Mouse (Mus musculus): ENCODE data around the gene Spon1. TPM values are rescaled to one million over a fixed set of nuclear protein-coding genes. Genes with fewer than 3 reads are reported as not detected.

Gene Spon1
- total and polyA plus RNA-seq, 3 experiments, result not detected

DNA sequence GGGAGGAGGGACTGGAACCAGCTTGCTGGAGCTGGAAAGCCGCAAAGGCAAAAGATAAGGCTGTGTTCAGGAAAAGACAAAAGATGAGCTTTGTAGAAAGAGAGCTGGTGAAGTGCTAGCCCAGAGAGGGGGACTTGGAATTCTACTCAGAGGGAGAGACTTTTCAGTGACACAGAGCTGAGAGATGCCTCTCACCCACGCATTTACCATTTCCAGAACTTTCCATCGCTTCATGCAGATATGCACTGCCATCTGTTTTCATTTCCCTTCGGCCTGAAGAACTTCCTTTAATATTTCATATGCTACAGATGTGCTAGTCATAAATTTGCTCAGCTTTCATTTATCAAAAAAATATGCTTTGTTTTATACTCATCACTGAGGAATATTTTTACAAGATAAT is 150.1 kb downstream of the Spon1 start:
- in situ Hi-C loops (cut with MboI; ENCODE audit: low pct_ligation_motif_present, low pct_unique_long_range_greater_than_20kb, low sequenced_read_pairs), result no loop called here
- Histone ChIP-seq H3K27ac (ENCODE audit: insufficient read depth, low read depth) (no peak overlapping the region), H3K36me3 (replicated peaks in 1 of 2; ENCODE audit: control insufficient read depth in 1 of 2, insufficient read depth in 1 of 2, low read length in 1 of 2) (no peaks in the 10 kb centered on the region), H3K27me3 (replicated peaks) (peaks cover 6% of the 10 kb centered on the region), H3K4me2 (ENCODE audit: insufficient read depth, low read depth, poor library complexity, severe bottlenecking) (no peak overlapping the region), H3K4me3 (replicated peaks in 1 of 3; ENCODE audit: low read depth in 2 of 3, low read length in 2 of 3, poor library complexity in 1 of 3) (no peak overlapping the region), H3K9me3 (replicated peaks; ENCODE audit: low read length) (peaks cover 3% of the 10 kb centered on the region), H3K4me1 (ENCODE audit: control insufficient read depth in 1 of 2, insufficient read depth in 2 of 2) (no peaks in the 10 kb centered on the region), H3K79me2 (replicated peaks; ENCODE audit: control insufficient read depth, extremely low read depth, insufficient read depth, poor library complexity, severe bottlenecking) (no peaks in the 10 kb centered on the region), H3K9ac (ENCODE audit: insufficient read depth, low read depth) (no peak overlapping the region)
- TF ChIP-seq ZMIZ1 (IDR thresholded peaks at IDR 0.05; ENCODE audit: low read depth, low read length) (no peak), NRF1 (IDR thresholded peaks at IDR 0.05; ENCODE audit: low read depth, low read length) (no peak), E2F4 (IDR thresholded peaks at IDR 0.05; ENCODE audit: insufficient replicate concordance, low read depth, low read length) (no peak), POLR2AphosphoS2 (IDR thresholded peaks at IDR 0.05; ENCODE audit: low read depth, low read length) (no peak), ZC3H11A (IDR thresholded peaks at IDR 0.05; ENCODE audit: low read depth, low read length) (no peak), RAD21 (IDR thresholded peaks at IDR 0.05; ENCODE audit: low read depth, low read length) (no peak), TBP (conservative IDR thresholded peaks at IDR 0.05; ENCODE audit: low read depth, low read length) (no peak), IRF4 (IDR thresholded peaks at IDR 0.05; ENCODE audit: low read depth, low read length) (no peak), ZKSCAN1 (IDR thresholded peaks at IDR 0.05; ENCODE audit: borderline replicate concordance, low read depth, low read length) (no peak), CTCF (conservative IDR thresholded peaks at IDR 0.05 in 1 of 2, IDR thresholded peaks at IDR 0.05 in 1 of 2; ENCODE audit: low read depth in 2 of 2, low read length in 2 of 2) (no peak), MAX (IDR thresholded peaks at IDR 0.05; ENCODE audit: low read length) (no peak), POLR2A (IDR thresholded peaks at IDR 0.05; ENCODE audit: low read depth, low read length) (no peak), MAFK (IDR thresholded peaks at IDR 0.05; ENCODE audit: insufficient replicate concordance, low read length) (no peak), JUND (conservative IDR thresholded peaks at IDR 0.05; ENCODE audit: low read depth, low read length) (no peak), CHD1 (IDR thresholded peaks at IDR 0.05; ENCODE audit: low read depth, low read length) (no peak), USF1 (IDR thresholded peaks at IDR 0.05; ENCODE audit: low read depth, low read length) (no peak), TCF12 (IDR thresholded peaks at IDR 0.05; ENCODE audit: low read depth, low read length) (no peak)
- no peak for DNase-seq (ENCODE audit: extremely low read depth)
- dilution Hi-C loops (cut with MboI; ENCODE audit: extremely low pct_ligation_motif_present, extremely low pct_unique_long_range_greater_than_20kb, low sequenced_read_pairs), result no loop called here

DNA sequence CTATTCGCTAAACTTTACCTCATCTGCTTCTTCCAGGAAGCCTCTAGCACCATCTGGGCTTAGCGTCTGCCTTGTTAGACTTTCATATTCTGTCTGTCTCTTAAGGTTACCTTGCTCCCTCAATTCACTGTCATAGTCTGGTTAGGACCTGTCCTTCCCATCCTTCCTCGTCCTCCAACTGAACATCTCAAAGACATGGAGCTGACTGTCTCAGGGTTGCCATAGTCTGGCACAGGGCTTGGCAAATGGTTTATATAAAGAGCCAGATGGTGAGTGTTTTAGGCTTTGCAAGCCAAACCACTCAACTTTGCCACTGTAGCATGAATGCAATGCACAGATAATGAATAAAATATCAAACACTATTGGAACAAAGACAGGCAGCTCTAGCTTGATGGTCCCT is 153.1 kb downstream of the Spon1 start:
- Histone ChIP-seq H3K36me3 (replicated peaks in 1 of 2; ENCODE audit: control insufficient read depth in 1 of 2, insufficient read depth in 1 of 2, low read length in 1 of 2) (no peaks in the 10 kb centered on the region), H3K27ac (ENCODE audit: insufficient read depth, low read depth) (no peak overlapping the region), H3K4me3 (replicated peaks in 1 of 3; ENCODE audit: low read depth in 2 of 3, low read length in 2 of 3, poor library complexity in 1 of 3) (no peak overlapping the region), H3K4me1 (ENCODE audit: control insufficient read depth in 1 of 2, insufficient read depth in 2 of 2) (no peaks in the 10 kb centered on the region), H3K79me2 (replicated peaks; ENCODE audit: control insufficient read depth, extremely low read depth, insufficient read depth, poor library complexity, severe bottlenecking) (no peaks in the 10 kb centered on the region), H3K4me2 (ENCODE audit: insufficient read depth, low read depth, poor library complexity, severe bottlenecking) (no peak overlapping the region), H3K27me3 (replicated peaks) (peaks cover 9% of the 10 kb centered on the region), H3K9me3 (replicated peaks; ENCODE audit: low read length) (peaks cover 8% of the 10 kb centered on the region), H3K9ac (ENCODE audit: insufficient read depth, low read depth) (no peak overlapping the region)
- TF ChIP-seq MYC (IDR thresholded peaks at IDR 0.05; ENCODE audit: low read depth, low read length), result no peak
- TF ChIP-seq MXI1 (IDR thresholded peaks at IDR 0.05; ENCODE audit: low read depth, low read length), result no peak
- TF ChIP-seq NELFE (IDR thresholded peaks at IDR 0.05; ENCODE audit: low read depth, low read length), result no peak
- TF ChIP-seq HCFC1 (IDR thresholded peaks at IDR 0.05; ENCODE audit: low read depth, low read length), result no peak
- no peak for TF ChIP-seq TBP (conservative IDR thresholded peaks at IDR 0.05; ENCODE audit: low read depth, low read length)
- TF ChIP-seq TCF12 (IDR thresholded peaks at IDR 0.05; ENCODE audit: low read depth, low read length), result no peak
- TF ChIP-seq ZC3H11A (IDR thresholded peaks at IDR 0.05; ENCODE audit: low read depth, low read length), result no peak
- TF ChIP-seq CHD2 (IDR thresholded peaks at IDR 0.05; ENCODE audit: low read length), result no peak
- TF ChIP-seq ETS1 (conservative IDR thresholded peaks at IDR 0.05; ENCODE audit: low read depth, low read length), result no peak
- no peak for TF ChIP-seq KAT2A (IDR thresholded peaks at IDR 0.05; ENCODE audit: insufficient replicate concordance, low read length)
- TF ChIP-seq POLR2AphosphoS2 (IDR thresholded peaks at IDR 0.05; ENCODE audit: low read depth, low read length), result no peak
- TF ChIP-seq SIN3A (IDR thresholded peaks at IDR 0.05; ENCODE audit: low read length), result no peak
- TF ChIP-seq MEF2A (IDR thresholded peaks at IDR 0.05; ENCODE audit: borderline replicate concordance, low read depth, low read length), result no peak
- no peak for DNase-seq (ENCODE audit: extremely low read depth)
- dilution Hi-C loops (cut with MboI; ENCODE audit: extremely low pct_ligation_motif_present, extremely low pct_unique_long_range_greater_than_20kb, low sequenced_read_pairs), result no loop called here
- in situ Hi-C loops (cut with MboI; ENCODE audit: low pct_ligation_motif_present, low pct_unique_long_range_greater_than_20kb, low sequenced_read_pairs), result no loop called here
